Mouse (Mus musculus) brain, embryonic 14.5 days (tissue): ENCODE results near the gene Farsb.

Experiments
- CTCF ChIP-seq: fragments of 200-500 bp; IDR thresholded peaks from 2 replicates; pipeline ENCODE4 v1.5.1; 2012; ENCODE audit warnings: inconsistent platforms, mild to moderate bottlenecking, moderate library complexity, borderline replicate concordance; ENCODE audit not compliant: insufficient read depth, insufficient read length; ENCODE audit errors: extremely low read depth
- POLR2A ChIP-seq: fragments of 200-500 bp; IDR thresholded peaks from 2 replicates; pipeline ENCODE4 v1.6.1; 2012; ENCODE audit warnings: mild to moderate bottlenecking, inconsistent platforms, borderline replicate concordance; ENCODE audit not compliant: poor library complexity, insufficient read depth, insufficient read length, severe bottlenecking; ENCODE audit errors: extremely low read depth

GRCm38 (mm10) chr1:78511621-78512160 lies 23.0 kb upstream of the Farsb start, which contains the start of gene BC035947:
- TF ChIP-seq POLR2A (no peak), CTCF (no peak)
